Mouse (Mus musculus) brain, embryonic 14.5 days (tissue): ENCODE results near the gene Gm21698.
"Not testable (repeated sequence)": the region's sequence is repeated elsewhere in the genome, so short reads cannot be mapped to it uniquely, and the experiment has no call there.

Experiments
- CTCF ChIP-seq: fragments of 200-500 bp; IDR thresholded peaks from 2 replicates; pipeline ENCODE4 v1.5.1; 2012; ENCODE audit warnings: inconsistent platforms, mild to moderate bottlenecking, moderate library complexity, borderline replicate concordance; ENCODE audit not compliant: insufficient read depth, insufficient read length; ENCODE audit errors: extremely low read depth
- POLR2A ChIP-seq: fragments of 200-500 bp; IDR thresholded peaks from 2 replicates; pipeline ENCODE4 v1.6.1; 2012; ENCODE audit warnings: mild to moderate bottlenecking, inconsistent platforms, borderline replicate concordance; ENCODE audit not compliant: poor library complexity, insufficient read depth, insufficient read length, severe bottlenecking; ENCODE audit errors: extremely low read depth

DNA sequence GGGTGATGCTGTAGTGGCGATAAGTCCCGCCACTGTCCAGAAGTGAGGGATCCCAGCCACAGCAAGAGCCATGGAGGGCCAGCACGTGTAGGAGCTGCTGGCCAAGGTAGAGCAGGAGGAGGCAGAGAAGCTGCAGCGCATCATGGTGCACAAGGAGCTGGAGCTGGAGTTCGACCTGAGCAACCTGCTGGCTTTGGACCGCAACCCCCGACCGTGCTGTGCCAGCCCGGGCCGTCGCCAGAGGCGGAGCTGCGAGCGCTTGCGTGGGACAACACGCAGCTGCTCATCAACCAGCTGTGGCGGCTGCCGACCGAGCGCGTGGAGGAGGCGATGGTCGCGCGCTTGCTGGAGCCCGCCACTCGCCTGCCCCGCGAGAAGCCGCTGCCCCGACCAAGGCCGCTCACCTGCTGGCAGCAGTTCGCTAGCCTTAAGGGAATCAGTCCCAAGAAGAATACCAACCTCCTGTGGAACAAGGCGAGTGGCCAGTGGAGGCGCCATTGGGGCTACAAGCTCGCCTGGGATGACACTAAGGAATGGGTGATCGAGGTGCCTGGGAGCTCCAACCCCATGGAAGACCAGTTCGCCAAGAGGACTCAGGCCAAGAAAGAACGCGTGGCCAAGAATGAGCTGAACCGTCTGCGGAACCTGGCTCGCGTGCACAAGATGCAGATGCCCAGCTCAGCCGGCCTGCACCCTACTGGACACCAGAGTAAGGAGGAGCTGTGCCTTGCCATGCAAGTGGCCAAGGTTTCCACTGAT is 18.7 kb upstream of the Gm21698 start:
- not testable (repeated sequence) for TF ChIP-seq CTCF, POLR2A
